Mouse (Mus musculus) G1E (cell line): ENCODE measurements around the gene Gna11. TPM values are rescaled to one million over a fixed set of nuclear protein-coding genes. Genes with fewer than 3 reads are reported as not detected.

Experiments
- ATAC-seq: 2 replicates; pipeline ENCODE4 v1.8.0; 2016; ENCODE audit warnings: mild to moderate bottlenecking; ENCODE audit not compliant: insufficient number of reproducible peaks, poor library complexity, low FRiP score, severe bottlenecking; ENCODE audit errors: extremely low read depth
- DNase-seq: peaks from one replicate; pipeline ENCODE4 v3.0.0; 2012; ENCODE audit warnings: low spot score
- H3K27me3 ChIP-seq: 2 replicates; pipeline ENCODE4 v1.6.1; 2012; ENCODE audit warnings: mild to moderate bottlenecking, low read length, inconsistent platforms; ENCODE audit not compliant: insufficient read depth
- H3K36me3 ChIP-seq: replicated peaks from 2 replicates; pipeline ENCODE3; 2012; ENCODE audit warnings: mild to moderate bottlenecking, inconsistent platforms
- H3K4me1 ChIP-seq: 2 replicates; pipeline ENCODE4 v1.6.1; 2012; ENCODE audit warnings: low read depth, low read length, inconsistent platforms, mixed read lengths; ENCODE audit not compliant: insufficient read depth
- H3K4me3 ChIP-seq: 2 replicates; pipeline ENCODE4 v1.5.1; 2012; ENCODE audit warnings: low read depth, mild to moderate bottlenecking, inconsistent platforms, low read length, moderate library complexity, mixed read lengths
- H3K9me3 ChIP-seq: replicated peaks from 2 replicates; pipeline ENCODE4 v1.6.1; 2012; ENCODE audit warnings: inconsistent platforms
- CTCF ChIP-seq: IDR thresholded peaks from 2 replicates; pipeline ENCODE4 v1.5.1; 2012; ENCODE audit warnings: low read depth, low read length, inconsistent platforms, mixed read lengths
- GATA1 ChIP-seq: IDR thresholded peaks from 2 replicates; pipeline ENCODE4 v1.6.1; 2012; ENCODE audit warnings: borderline replicate concordance, low read length, inconsistent platforms, mixed read lengths
- GATA2 ChIP-seq: IDR thresholded peaks from 2 replicates; pipeline ENCODE4 v1.6.1; 2012; ENCODE audit warnings: low read depth, low read length, inconsistent platforms, borderline replicate concordance
- POLR2AphosphoS5 ChIP-seq: IDR thresholded peaks from 2 replicates; pipeline ENCODE4 v1.6.1; 2012; ENCODE audit warnings: low read depth, low read length, inconsistent platforms; ENCODE audit not compliant: insufficient replicate concordance
- TAL1 ChIP-seq: conservative IDR thresholded peaks from 2 replicates; pipeline ENCODE4 v1.6.1; 2012; ENCODE audit warnings: low read depth, low read length, inconsistent platforms, mixed read lengths
- polyA plus RNA-seq: library from polyadenylated mRNA; stranded (reverse); fragments of >175 nt; gene quantifications from 2 replicates; pipeline ENCODE4 v1.2.3, GENCODE M21; 2012
- total RNA-seq, 2 experiments: library from RNA; stranded (forward) in 1 of 2; stranded (reverse) in 1 of 2; fragments of 200-1000 nt in 1 of 2; fragments of >200 nt in 1 of 2; fragmentation: Nextera tagmentation in 1 of 2; gene quantifications; 2 replicates each; pipeline ENCODE4 v1.2.3; 2014 to 2017

The Gna11 gene
- total and polyA plus RNA-seq, 3 experiments = 6.5 to 14.0 (median 9.7) TPM

DNA sequence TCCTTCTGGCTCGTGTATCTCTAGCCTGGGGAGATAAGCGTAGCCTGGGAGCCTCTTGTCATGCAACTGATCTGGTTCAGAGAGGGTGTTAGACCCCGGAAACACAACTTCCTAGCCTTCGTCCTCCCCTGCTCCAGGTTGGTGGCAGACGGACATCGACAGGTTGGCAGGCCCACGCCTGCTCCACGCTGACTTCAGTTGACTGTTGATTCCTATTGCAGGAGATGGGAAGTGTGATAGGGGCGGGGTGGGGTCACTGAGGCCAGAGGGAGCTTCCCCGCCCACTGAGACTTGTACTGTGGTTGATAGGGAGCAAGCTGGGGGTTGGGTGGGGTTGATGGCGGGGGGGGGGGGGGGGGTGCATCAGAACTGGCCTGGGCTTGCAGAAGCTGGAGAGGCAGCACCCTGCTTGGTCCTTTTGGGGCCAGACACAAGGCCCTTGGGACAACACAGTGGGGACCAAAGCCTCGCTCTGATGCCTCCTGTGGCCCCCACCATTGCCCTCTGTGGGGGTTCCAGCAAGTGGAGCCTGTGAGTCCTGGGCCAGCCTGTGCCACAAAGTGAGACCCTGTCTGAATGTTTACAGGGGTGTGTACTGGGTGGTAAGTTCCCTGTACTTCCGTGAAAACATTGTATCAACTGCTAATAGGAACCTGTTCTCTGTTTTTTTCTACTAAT is 19.8 kb downstream of the Gna11 start:
- Histone ChIP-seq H3K4me1 (peaks cover 61% of the 10 kb centered on the region), H3K9me3 (no peaks in the 10 kb centered on the region), H3K36me3 (peaks cover 51% of the 10 kb centered on the region), H3K27me3 (no peaks in the 10 kb centered on the region), H3K4me3 (peak overlapping the region; percentile 67; the same call in 1 of the 2 replicates)
- no peak for TF ChIP-seq GATA1
- TF ChIP-seq POLR2AphosphoS5 = no peak
- TF ChIP-seq CTCF = no peak
- no peak for TF ChIP-seq TAL1
- no peak for TF ChIP-seq GATA2
- DNase-seq (peak; percentile 82), ATAC-seq (peak; percentile 47)

- peak; percentile 47 for ATAC-seq
- Histone ChIP-seq H3K27me3 (no peaks in the 10 kb centered on the region), H3K36me3 (peaks cover 51% of the 10 kb centered on the region), H3K9me3 (no peaks in the 10 kb centered on the region), H3K4me3 (peak within 1 kb of the TSS; percentile 73), H3K4me1 (peaks cover 71% of the 10 kb centered on the region)
- peak; percentile 69 for DNase-seq
- TF ChIP-seq GATA1 (no peak), POLR2AphosphoS5 (no peak), CTCF (no peak), TAL1 (no peak), GATA2 (no peak)
Observed at GRCm38 (mm10) chr10:81524051-81524605, 20.9 kb downstream of the Gna11 start, which contains the start of gene Gna15. Gna15 (minus strand) TSS chr10:81524225.

GRCm38 (mm10) chr10:81523570-81523969 is 21.4 kb downstream of the Gna11 start:
- H3K36me3 ChIP-seq = peaks cover 46% of the 10 kb centered on the region

GRCm38 (mm10) chr10:81523142-81523541 is 21.8 kb downstream of the Gna11 start:
- ATAC-seq (no peak), DNase-seq (no peak)
- Histone ChIP-seq H3K4me3 (peak overlapping the region; percentile 73), H3K9me3 (no peaks in the 10 kb centered on the region), H3K27me3 (no peaks in the 10 kb centered on the region), H3K36me3 (peaks cover 44% of the 10 kb centered on the region), H3K4me1 (peaks cover 78% of the 10 kb centered on the region)
- TF ChIP-seq GATA2 (no peak), CTCF (no peak), TAL1 (no peak), POLR2AphosphoS5 (no peak), GATA1 (no peak)

More at GRCm38 (mm10) chr10:81523570-81523969, 21.4 kb downstream of the Gna11 start:
- no peak for DNase-seq
- H3K4me1 ChIP-seq = peaks cover 75% of the 10 kb centered on the region
- no peaks in the 10 kb centered on the region for H3K27me3 ChIP-seq
- ATAC-seq = no peak
- no peaks in the 10 kb centered on the region for H3K9me3 ChIP-seq
- no peak for TF ChIP-seq GATA2
- peak overlapping the region; percentile 73 for H3K4me3 ChIP-seq

GRCm38 (mm10) chr10:81519978-81520365 is 25.0 kb downstream of the Gna11 start:
- TF ChIP-seq GATA1 (no peak), POLR2AphosphoS5 (no peak), CTCF (no peak), TAL1 (no peak), GATA2 (no peak)
- ATAC-seq = no peak
- H3K36me3 ChIP-seq = peaks cover 47% of the 10 kb centered on the region
- no peak for DNase-seq
- H3K9me3 ChIP-seq = no peaks in the 10 kb centered on the region
- no peak overlapping the region; the same call in 1 of the 2 replicates for H3K4me3 ChIP-seq
- peaks cover 77% of the 10 kb centered on the region for H3K4me1 ChIP-seq
- H3K27me3 ChIP-seq = no peaks in the 10 kb centered on the region

DNA sequence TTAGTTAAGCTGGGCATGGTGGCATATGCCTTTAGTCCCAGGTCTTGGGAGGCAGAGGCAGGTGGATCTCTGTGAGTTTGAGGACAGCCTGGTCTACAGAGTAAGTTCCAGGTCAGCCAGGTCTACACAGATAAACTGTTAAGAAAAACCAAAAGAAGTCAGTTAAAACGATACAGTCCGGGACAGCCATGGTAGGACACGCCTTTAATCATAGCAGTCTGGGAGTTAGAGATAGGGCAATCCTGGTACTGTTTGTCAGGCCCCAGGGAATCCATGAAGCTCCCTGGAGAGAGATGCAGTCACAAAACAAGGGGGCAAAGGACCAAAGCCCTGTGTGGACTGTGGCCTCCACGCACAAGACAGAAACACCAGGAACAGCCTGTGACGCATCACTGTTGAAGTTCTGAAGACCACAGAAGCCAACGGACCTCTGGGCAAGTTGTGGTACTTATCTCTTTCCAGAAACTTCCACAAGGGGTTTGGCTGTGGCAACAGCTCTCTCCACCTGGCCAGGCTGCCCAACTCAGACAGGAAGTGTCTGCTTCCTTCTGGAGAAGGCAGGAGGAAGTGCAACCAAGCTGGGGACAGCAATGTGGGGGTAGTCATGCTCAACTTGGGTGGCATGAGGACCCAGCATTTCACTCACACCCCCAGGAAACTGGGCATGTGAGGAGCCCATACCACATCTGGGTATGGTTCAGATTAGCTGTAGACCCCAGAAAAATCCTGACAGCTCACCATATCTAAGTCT is 25.6 kb downstream of the Gna11 start:
- peak overlapping the region; percentile 37; the same call in 1 of the 2 replicates for H3K4me3 ChIP-seq
- peaks cover 71% of the 10 kb centered on the region for H3K4me1 ChIP-seq
- TF ChIP-seq GATA1 = no peak
- peak; percentile 47; the same call in 1 of the 2 replicates for TF ChIP-seq TAL1
- no peaks in the 10 kb centered on the region for H3K27me3 ChIP-seq
- ATAC-seq (peak; percentile 37), DNase-seq (no peak)
- peaks cover 53% of the 10 kb centered on the region for H3K36me3 ChIP-seq
- H3K9me3 ChIP-seq = peaks cover 2% of the 10 kb centered on the region
